Mouse (Mus musculus) MEL (cell line): ENCODE measurements around the gene Gm10577. TPM values are rescaled to one million over a fixed set of nuclear protein-coding genes. Genes with fewer than 3 reads are reported as not detected.

Source experiments
- DNase-seq: peaks from one replicate; pipeline ENCODE4 v3.0.0; 2011; ENCODE audit warnings: low read depth, low spot score
- H3K27ac ChIP-seq: 2 replicates; pipeline ENCODE4 v1.5.1; 2012; ENCODE audit warnings: low read depth, mild to moderate bottlenecking, control low read depth, low read length, moderate library complexity; ENCODE audit not compliant: control insufficient read depth
- H3K27me3 ChIP-seq, 2 experiments: fragments of 150-350 bp in 1 of 2; sonication (generic) in 1 of 2; 2 replicates each; pipeline ENCODE4 v1.6.1; 2012; ENCODE audit warnings: low read length in 2 of 2, mild to moderate bottlenecking in 2 of 2, improper control_type of control experiment in 1 of 2, moderate library complexity in 1 of 2; ENCODE audit not compliant: insufficient read depth in 2 of 2, control insufficient read depth in 1 of 2
- H3K36me3 ChIP-seq, 2 experiments: 2 replicates each; pipeline ENCODE4 v1.6.1; 2012 to 2014; ENCODE audit warnings: low read length in 2 of 2, improper control_type of control experiment in 1 of 2, inconsistent platforms in 1 of 2, mild to moderate bottlenecking in 1 of 2; ENCODE audit not compliant: insufficient read depth in 2 of 2, control insufficient read depth in 1 of 2
- H3K4me1 ChIP-seq, 2 experiments: fragments of 150-350 bp in 1 of 2; sonication (generic) in 1 of 2; 2 replicates each; pipeline ENCODE4 v1.6.1; 2012; ENCODE audit warnings: low read length in 2 of 2, improper control_type of control experiment in 1 of 2, mild to moderate bottlenecking in 1 of 2; ENCODE audit not compliant: insufficient read depth in 2 of 2, control insufficient read depth in 1 of 2
- H3K4me3 ChIP-seq, 2 experiments: fragments of 150-350 bp in 1 of 2; sonication (generic) in 1 of 2; 2 replicates each; pipeline ENCODE4 v1.5.1; 2012; ENCODE audit warnings: low read depth in 2 of 2, low read length in 2 of 2, mild to moderate bottlenecking in 2 of 2, moderate library complexity in 2 of 2, control low read depth in 1 of 2, improper control_type of control experiment in 1 of 2; ENCODE audit not compliant: control insufficient read depth in 1 of 2, insufficient read depth in 1 of 2
- H3K79me2 ChIP-seq: 2 replicates; pipeline ENCODE4 v1.6.1; 2012; ENCODE audit warnings: mild to moderate bottlenecking, low read length, moderate library complexity; ENCODE audit not compliant: control insufficient read depth, poor library complexity, insufficient read depth
- H3K9ac ChIP-seq: 2 replicates; pipeline ENCODE4 v1.6.1; 2012; ENCODE audit warnings: low read depth, mild to moderate bottlenecking, control low read depth, low read length, moderate library complexity; ENCODE audit not compliant: control insufficient read depth, poor library complexity, severe bottlenecking
- H3K9me3 ChIP-seq: fragments of 150-350 bp; sonication (generic); replicated peaks from 2 replicates; pipeline ENCODE4 v1.6.1; 2012; ENCODE audit warnings: mild to moderate bottlenecking, low read length, improper control_type of control experiment, moderate library complexity; ENCODE audit not compliant: insufficient read depth
- CHD1 ChIP-seq: IDR thresholded peaks from 2 replicates; pipeline ENCODE4 v1.6.1; 2012; ENCODE audit warnings: low read depth, mild to moderate bottlenecking, inconsistent platforms, low read length, improper control_type of control experiment
- CTCF ChIP-seq, 3 experiments: IDR thresholded peaks in 2 of 3; conservative IDR thresholded peaks in 1 of 3; 2 replicates each; pipeline ENCODE4 v1.5.1; 2011 to 2012; ENCODE audit warnings: low read length in 3 of 3, low read depth in 2 of 3, mild to moderate bottlenecking in 2 of 3, improper control_type of control experiment in 1 of 3, inconsistent platforms in 1 of 3, mixed read lengths in 1 of 3, moderate library complexity in 1 of 3; ENCODE audit not compliant: control insufficient read depth in 1 of 3, insufficient read depth in 1 of 3, poor library complexity in 1 of 3, severe bottlenecking in 1 of 3
- ELF1 ChIP-seq: IDR thresholded peaks from 2 replicates; pipeline ENCODE4 v1.6.1; 2014; ENCODE audit warnings: low read depth, mild to moderate bottlenecking, inconsistent platforms, low read length, improper control_type of control experiment, moderate library complexity
- EP300 ChIP-seq, 2 experiments: IDR thresholded peaks; 2 replicates each; pipeline ENCODE4 v1.6.1; 2011; ENCODE audit warnings: improper control_type of control experiment in 2 of 2, low read length in 2 of 2, low read depth in 1 of 2, mild to moderate bottlenecking in 1 of 2
- ETS1 ChIP-seq: IDR thresholded peaks from 2 replicates; pipeline ENCODE4 v1.6.1; 2012; ENCODE audit warnings: low read depth, mild to moderate bottlenecking, inconsistent platforms, low read length, improper control_type of control experiment, moderate library complexity
- GATA1 ChIP-seq: IDR thresholded peaks from 2 replicates; pipeline ENCODE4 v1.6.1; 2011; ENCODE audit warnings: low read depth, low read length, improper control_type of control experiment
- HCFC1 ChIP-seq: IDR thresholded peaks from 2 replicates; pipeline ENCODE4 v1.6.1; 2012; ENCODE audit warnings: low read depth, mild to moderate bottlenecking, inconsistent platforms, low read length, improper control_type of control experiment, moderate library complexity
- MAX ChIP-seq: IDR thresholded peaks from 2 replicates; pipeline ENCODE4 v1.6.1; 2011; ENCODE audit warnings: low read length, improper control_type of control experiment
- MXI1 ChIP-seq: IDR thresholded peaks from 2 replicates; pipeline ENCODE4 v1.6.1; 2011; ENCODE audit warnings: mild to moderate bottlenecking, low read depth, low read length, improper control_type of control experiment
- MYB ChIP-seq: IDR thresholded peaks from 2 replicates; pipeline ENCODE4 v1.6.1; 2011; ENCODE audit warnings: mild to moderate bottlenecking, low read depth, low read length, improper control_type of control experiment
- NELFE ChIP-seq: IDR thresholded peaks from 2 replicates; pipeline ENCODE4 v1.6.1; 2011; ENCODE audit warnings: low read depth, low read length, improper control_type of control experiment
- NRF1 ChIP-seq: IDR thresholded peaks from 2 replicates; pipeline ENCODE4 v1.6.1; 2014; ENCODE audit warnings: low read depth, mild to moderate bottlenecking, inconsistent platforms, low read length, improper control_type of control experiment, moderate library complexity; ENCODE audit not compliant: poor library complexity, insufficient read depth, severe bottlenecking
- POLR2AphosphoS5 ChIP-seq: IDR thresholded peaks from 2 replicates; pipeline ENCODE4 v1.6.1; 2012; ENCODE audit warnings: low read depth, borderline replicate concordance, mild to moderate bottlenecking, inconsistent platforms, low read length, moderate library complexity, mixed read lengths
- RAD21 ChIP-seq: IDR thresholded peaks from 2 replicates; pipeline ENCODE4 v1.6.1; 2011; ENCODE audit warnings: mild to moderate bottlenecking, low read depth, low read length, improper control_type of control experiment
- SIN3A ChIP-seq: IDR thresholded peaks from 2 replicates; pipeline ENCODE4 v1.6.1; 2012; ENCODE audit warnings: low read length, improper control_type of control experiment, inconsistent platforms
- SMC3 ChIP-seq: IDR thresholded peaks from 2 replicates; pipeline ENCODE4 v1.6.1; 2011; ENCODE audit warnings: low read depth, low read length, improper control_type of control experiment
- TAL1 ChIP-seq: IDR thresholded peaks from 2 replicates; pipeline ENCODE4 v1.6.1; 2012; ENCODE audit warnings: mild to moderate bottlenecking, inconsistent platforms, low read length, moderate library complexity, mixed read lengths
- TBP ChIP-seq: IDR thresholded peaks from 2 replicates; pipeline ENCODE4 v1.8.0; 2011; ENCODE audit warnings: low read depth, low read length, improper control_type of control experiment
- UBTF ChIP-seq: IDR thresholded peaks from 2 replicates; pipeline ENCODE4 v1.6.1; 2012; ENCODE audit warnings: low read depth, mild to moderate bottlenecking, inconsistent platforms, low read length, improper control_type of control experiment, moderate library complexity, borderline replicate concordance; ENCODE audit not compliant: insufficient read depth
- ZC3H11A ChIP-seq: IDR thresholded peaks from 2 replicates; pipeline ENCODE4 v1.6.1; 2012; ENCODE audit warnings: low read depth, mild to moderate bottlenecking, inconsistent platforms, low read length, improper control_type of control experiment
- polyA plus RNA-seq, 2 experiments: library from polyadenylated mRNA; stranded (reverse) in 1 of 2; unstranded in 1 of 2; fragments of >175 nt in 1 of 2; fragments of >200 nt in 1 of 2; gene quantifications; 2 replicates each; pipeline versions ENCODE4 v1.2.1 to v1.2.4; 2012; ENCODE audit warnings: low replicate concordance in 2 of 2, low read depth in 1 of 2; ENCODE audit not compliant: insufficient read length in 2 of 2, insufficient read depth in 1 of 2, missing spikeins in 1 of 2
- total RNA-seq: library from RNA; depleted of rRNA; stranded (reverse); fragments of 300-350 nt; gene quantifications from 2 replicates; pipeline ENCODE4 v1.2.3, GENCODE M21; 2012

The Gm10577 gene
- total and polyA plus RNA-seq, 3 experiments, result not detected

DNA sequence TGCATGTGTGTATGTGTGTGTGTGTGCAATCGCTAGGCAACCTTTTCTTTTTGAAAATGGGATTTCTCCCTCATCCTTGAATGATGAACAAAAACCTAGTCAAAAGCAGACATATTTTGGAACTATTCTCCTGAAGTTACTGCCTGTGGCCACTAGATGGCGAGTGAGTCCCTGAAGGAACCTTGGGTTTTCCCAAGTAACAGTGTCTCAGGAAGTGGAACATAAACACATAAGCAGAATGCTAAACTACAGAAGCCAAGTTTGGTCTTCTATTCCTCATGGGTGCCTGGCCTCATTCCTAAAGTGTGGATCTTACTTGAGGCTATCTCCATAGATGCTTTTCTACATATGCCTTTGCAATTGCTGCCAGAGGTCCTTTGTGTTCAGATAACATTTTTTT lies 22.4 kb downstream of the Gm10577 start:
- H3K9me3 ChIP-seq, result no peaks in the 10 kb centered on the region
- peaks cover 0 to 10% of the 10 kb centered on the region in 2 experiments; a peak in 2 of 4 replicates for H3K36me3 ChIP-seq
- H3K4me1 ChIP-seq, result peaks cover 9 to 13% of the 10 kb centered on the region in 2 experiments
- no peaks in the 10 kb centered on the region for H3K27me3 ChIP-seq
- H3K9ac ChIP-seq, result peak overlapping the region; percentile 38
- no peak for TF ChIP-seq POLR2AphosphoS5
- no peak for TF ChIP-seq TBP
- TF ChIP-seq NRF1, result no peak
- TF ChIP-seq MYB, result no peak
- no peak for TF ChIP-seq CHD1
- 0 out of 2 replicates have a peak, but pooled peaks have one; percentile 38 for TF ChIP-seq SIN3A
- no peak for TF ChIP-seq NELFE
- TF ChIP-seq RAD21, result peak; percentile 51
- TF ChIP-seq UBTF, result no peak
- peak; percentile 70 for TF ChIP-seq SMC3
- peak; percentile 41; the same call in 1 of the 2 replicates for TF ChIP-seq ELF1
- TF ChIP-seq ETS1, result no peak
- peak; percentile 41; the same call in 1 of the 2 replicates for TF ChIP-seq ZC3H11A
- no peak for TF ChIP-seq TAL1
- 0 out of 2 replicates have a peak, but pooled peaks have one; percentile 8 for TF ChIP-seq GATA1
- no peak for TF ChIP-seq MAX
- peak; percentile 56 to 93 (median 80) for TF ChIP-seq CTCF (IDR thresholded peaks at IDR 0.05 in 2 of 3, conservative IDR thresholded peaks at IDR 0.05 in 1 of 3; ENCODE audit: control insufficient read depth in 1 of 3, insufficient read depth in 1 of 3, low read depth in 2 of 3, low read length in 3 of 3, poor library complexity in 1 of 3, severe bottlenecking in 1 of 3)
- no peak for TF ChIP-seq MXI1
- no peak for TF ChIP-seq HCFC1
- peak; percentile 79 for DNase-seq
- peaks cover 3% of the 10 kb centered on the region for H3K79me2 ChIP-seq
- peak overlapping the region; percentile 35 to 52 for H3K4me3 ChIP-seq
- H3K27ac ChIP-seq, result no peak overlapping the region

DNA sequence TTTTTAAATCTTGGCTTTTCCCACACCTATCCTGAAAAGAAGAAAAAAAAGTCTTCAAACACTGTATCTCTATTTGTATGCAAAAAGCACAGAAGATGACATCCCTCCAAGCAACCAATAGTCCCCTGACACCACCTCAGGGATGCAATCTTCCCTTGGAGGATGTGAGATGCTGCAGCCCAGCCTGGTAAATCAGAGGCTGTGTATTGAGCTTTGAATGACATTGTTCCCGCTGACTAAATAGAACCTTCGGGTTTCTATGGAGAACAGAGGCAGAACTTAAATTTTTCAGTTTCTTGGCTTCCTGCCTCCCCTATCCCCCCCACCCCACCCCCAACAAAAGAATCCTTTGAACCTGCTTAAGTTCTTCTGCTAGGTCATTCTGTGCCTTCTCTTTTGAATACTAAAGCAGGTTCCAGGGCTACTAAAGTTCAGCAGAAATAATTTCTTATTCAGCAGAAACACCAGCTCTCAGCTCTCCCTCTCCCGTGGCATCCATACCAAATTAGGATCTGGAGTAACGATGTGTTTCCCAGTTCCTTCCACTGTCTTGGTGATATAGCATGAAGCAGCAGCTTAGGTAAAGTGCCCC lies 24.3 kb downstream of the Gm10577 start:
- H3K27me3 ChIP-seq, result no peaks in the 10 kb centered on the region
- no peak for DNase-seq
- H3K27ac ChIP-seq, result no peak overlapping the region
- H3K79me2 ChIP-seq, result peaks cover 3% of the 10 kb centered on the region
- H3K9me3 ChIP-seq, result no peaks in the 10 kb centered on the region
- peaks cover 0 to 10% of the 10 kb centered on the region in 2 experiments; a peak in 2 of 4 replicates for H3K36me3 ChIP-seq
- TF ChIP-seq EP300 (IDR thresholded peaks at IDR 0.05; ENCODE audit: low read depth in 1 of 2, low read length in 2 of 2), result no peak
- TF ChIP-seq CHD1, result no peak
- no peak for TF ChIP-seq POLR2AphosphoS5
- TF ChIP-seq ETS1, result no peak
- TF ChIP-seq MYB, result no peak
- H3K4me1 ChIP-seq, result peaks cover 9 to 16% of the 10 kb centered on the region in 2 experiments
- no peak overlapping the region for H3K4me3 ChIP-seq
- H3K9ac ChIP-seq, result no peak overlapping the region
